Mouse (Mus musculus) G1E (cell line): ENCODE measurements at regions not wholly inside any gene's neighbourhood (a gene's known extent, or its start where the extent isn't known, plus 50 kb on each side); places are given as distances from the start of the nearest gene placed in this dataset.

Source experiments
- ATAC-seq: 2 replicates; pipeline ENCODE4 v1.8.0; 2016; ENCODE audit warnings: mild to moderate bottlenecking; ENCODE audit not compliant: insufficient number of reproducible peaks, poor library complexity, low FRiP score, severe bottlenecking; ENCODE audit errors: extremely low read depth
- DNase-seq: peaks from one replicate; pipeline ENCODE4 v3.0.0; 2012; ENCODE audit warnings: low spot score
- H3K27me3 ChIP-seq: 2 replicates; pipeline ENCODE4 v1.6.1; 2012; ENCODE audit warnings: mild to moderate bottlenecking, low read length, inconsistent platforms; ENCODE audit not compliant: insufficient read depth
- H3K36me3 ChIP-seq: replicated peaks from 2 replicates; pipeline ENCODE3; 2012; ENCODE audit warnings: mild to moderate bottlenecking, inconsistent platforms
- H3K4me1 ChIP-seq: 2 replicates; pipeline ENCODE4 v1.6.1; 2012; ENCODE audit warnings: low read depth, low read length, inconsistent platforms, mixed read lengths; ENCODE audit not compliant: insufficient read depth
- H3K4me3 ChIP-seq: 2 replicates; pipeline ENCODE4 v1.5.1; 2012; ENCODE audit warnings: low read depth, mild to moderate bottlenecking, inconsistent platforms, low read length, moderate library complexity, mixed read lengths
- H3K9me3 ChIP-seq: replicated peaks from 2 replicates; pipeline ENCODE4 v1.6.1; 2012; ENCODE audit warnings: inconsistent platforms
- CTCF ChIP-seq: IDR thresholded peaks from 2 replicates; pipeline ENCODE4 v1.5.1; 2012; ENCODE audit warnings: low read depth, low read length, inconsistent platforms, mixed read lengths
- GATA1 ChIP-seq: IDR thresholded peaks from 2 replicates; pipeline ENCODE4 v1.6.1; 2012; ENCODE audit warnings: borderline replicate concordance, low read length, inconsistent platforms, mixed read lengths
- GATA2 ChIP-seq: IDR thresholded peaks from 2 replicates; pipeline ENCODE4 v1.6.1; 2012; ENCODE audit warnings: low read depth, low read length, inconsistent platforms, borderline replicate concordance
- POLR2AphosphoS5 ChIP-seq: IDR thresholded peaks from 2 replicates; pipeline ENCODE4 v1.6.1; 2012; ENCODE audit warnings: low read depth, low read length, inconsistent platforms; ENCODE audit not compliant: insufficient replicate concordance
- TAL1 ChIP-seq: conservative IDR thresholded peaks from 2 replicates; pipeline ENCODE4 v1.6.1; 2012; ENCODE audit warnings: low read depth, low read length, inconsistent platforms, mixed read lengths

DNA sequence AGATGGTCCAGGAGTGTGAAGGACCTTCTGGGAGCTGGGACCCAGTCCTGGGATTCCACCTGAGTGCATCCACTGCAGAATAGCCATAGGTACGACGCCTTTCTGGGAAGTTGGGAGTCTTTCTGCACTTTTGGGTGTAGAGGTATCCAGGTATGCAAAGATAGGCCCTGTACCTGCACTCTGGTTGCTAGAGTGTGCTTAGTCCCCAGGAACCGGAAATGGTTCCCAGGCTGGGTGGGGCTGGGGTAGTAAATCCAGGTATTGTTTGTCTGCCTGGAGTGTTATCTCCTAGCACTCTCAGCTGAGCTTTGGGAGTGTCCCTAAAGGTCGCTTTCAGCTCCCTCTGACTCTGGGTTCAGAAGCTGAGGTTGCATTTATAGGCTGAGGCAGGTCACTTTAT lies 121.6 kb upstream of the Hdac4 start:
- DNase-seq, result no peak
- H3K4me1 ChIP-seq, result no peaks in the 10 kb centered on the region
- peaks cover 13% of the 10 kb centered on the region for H3K27me3 ChIP-seq
- no peak for ATAC-seq
- no peaks in the 10 kb centered on the region for H3K9me3 ChIP-seq
- no peak for TF ChIP-seq GATA2
- TF ChIP-seq GATA1, result no peak
- TF ChIP-seq POLR2AphosphoS5, result no peak
- TF ChIP-seq TAL1, result no peak
- no peak for TF ChIP-seq CTCF
- H3K4me3 ChIP-seq, result no peak overlapping the region
- H3K36me3 ChIP-seq, result no peaks in the 10 kb centered on the region

DNA sequence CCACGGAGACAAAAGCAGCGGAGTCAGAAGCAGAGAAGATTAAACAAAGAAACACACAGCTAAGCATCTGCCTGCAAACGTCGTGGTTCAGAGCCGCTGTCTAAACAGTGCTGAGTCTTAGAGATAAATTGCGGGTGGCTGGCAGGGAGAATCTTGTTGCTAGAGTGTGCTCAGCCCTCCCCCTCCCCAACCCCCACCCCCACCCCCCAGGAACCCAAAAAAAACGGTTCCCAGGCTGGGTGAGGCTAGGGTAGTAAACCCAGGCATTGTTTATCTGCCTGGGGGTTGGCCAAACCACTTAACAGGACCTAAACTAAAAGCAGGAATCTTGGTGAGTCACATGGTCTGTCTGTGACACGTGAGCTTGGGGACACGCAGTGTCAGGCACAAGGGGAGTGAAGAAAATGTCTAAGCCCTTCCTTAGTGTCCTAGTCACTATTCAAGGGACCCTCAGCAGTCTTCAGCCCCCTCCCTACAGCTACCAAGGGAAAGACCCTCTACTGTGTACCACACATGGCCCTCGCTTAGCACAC lies 120.8 kb upstream of the Hdac4 start:
- Histone ChIP-seq H3K4me1 (no peaks in the 10 kb centered on the region), H3K9me3 (no peaks in the 10 kb centered on the region), H3K4me3 (no peak overlapping the region), H3K36me3 (no peaks in the 10 kb centered on the region), H3K27me3 (peaks cover 13% of the 10 kb centered on the region)
- ATAC-seq, result peak; percentile 42
- TF ChIP-seq POLR2AphosphoS5, result no peak
- TF ChIP-seq GATA2, result no peak
- no peak for TF ChIP-seq GATA1
- TF ChIP-seq CTCF, result no peak
- TF ChIP-seq TAL1, result no peak
- no peak for DNase-seq

DNA sequence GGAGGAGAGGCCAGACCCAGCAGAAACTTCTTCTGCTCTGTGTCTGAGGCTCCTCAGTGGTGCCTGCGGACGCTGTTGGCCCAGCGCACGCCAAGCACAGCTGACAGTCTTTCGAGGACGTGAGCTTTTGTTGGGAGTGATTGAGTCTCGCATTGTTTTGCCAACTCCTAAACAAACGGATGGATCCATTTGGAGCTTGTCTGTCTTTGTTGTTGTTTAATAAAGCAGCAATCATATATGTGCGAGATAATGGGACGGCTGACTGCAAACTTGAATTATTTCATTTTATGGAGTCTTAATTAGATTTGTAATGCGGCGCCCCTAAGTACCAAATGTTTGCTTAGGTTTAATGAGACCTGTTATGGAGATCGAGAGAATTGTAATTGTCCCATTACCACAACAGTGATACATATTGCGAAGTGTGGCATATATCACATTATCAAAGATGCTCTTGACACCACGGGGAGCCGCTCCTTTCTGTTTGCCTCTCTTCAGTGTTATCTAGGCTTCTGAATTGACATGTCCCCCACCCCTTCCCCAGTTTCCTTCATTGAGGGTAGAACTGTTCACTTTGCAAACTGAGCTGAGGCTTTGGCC lies 117.6 kb upstream of the Hdac4 start:
- no peaks in the 10 kb centered on the region for H3K36me3 ChIP-seq
- TF ChIP-seq CTCF (no peak), GATA2 (no peak), TAL1 (no peak), GATA1 (no peak)
- peaks cover 11% of the 10 kb centered on the region for H3K27me3 ChIP-seq
- no peaks in the 10 kb centered on the region for H3K9me3 ChIP-seq
- no peaks in the 10 kb centered on the region for H3K4me1 ChIP-seq
- ATAC-seq (no peak), DNase-seq (no peak)
- no peak overlapping the region for H3K4me3 ChIP-seq

DNA sequence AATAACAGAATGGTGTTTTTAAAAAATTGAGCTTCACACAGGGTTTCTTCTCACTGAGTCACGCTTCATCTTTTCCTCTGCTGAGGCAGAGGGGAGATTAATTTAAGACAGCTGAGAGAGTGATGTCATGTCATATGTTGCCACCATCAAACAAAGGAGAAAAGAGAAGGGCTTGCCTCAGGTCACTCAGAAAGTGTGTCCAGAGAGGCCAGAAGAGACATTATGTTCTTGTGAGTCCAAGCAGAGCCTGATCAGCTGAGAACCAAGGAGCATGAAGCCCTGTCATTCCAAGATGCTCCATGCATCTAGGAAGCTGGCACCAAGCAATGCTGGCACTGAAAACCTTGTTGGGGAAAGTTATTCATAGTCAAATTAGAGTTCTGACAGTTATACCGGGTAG lies 114.4 kb upstream of the Hdac4 start:
- DNase-seq (no peak), ATAC-seq (no peak)
- Histone ChIP-seq H3K4me1 (no peaks in the 10 kb centered on the region), H3K9me3 (no peaks in the 10 kb centered on the region), H3K4me3 (no peak overlapping the region), H3K36me3 (no peaks in the 10 kb centered on the region), H3K27me3 (peaks cover 3% of the 10 kb centered on the region; the same call in 1 of the 2 replicates)
- TF ChIP-seq GATA2, result no peak
- TF ChIP-seq TAL1, result no peak
- no peak for TF ChIP-seq CTCF
- no peak for TF ChIP-seq GATA1
- TF ChIP-seq POLR2AphosphoS5, result no peak

DNA sequence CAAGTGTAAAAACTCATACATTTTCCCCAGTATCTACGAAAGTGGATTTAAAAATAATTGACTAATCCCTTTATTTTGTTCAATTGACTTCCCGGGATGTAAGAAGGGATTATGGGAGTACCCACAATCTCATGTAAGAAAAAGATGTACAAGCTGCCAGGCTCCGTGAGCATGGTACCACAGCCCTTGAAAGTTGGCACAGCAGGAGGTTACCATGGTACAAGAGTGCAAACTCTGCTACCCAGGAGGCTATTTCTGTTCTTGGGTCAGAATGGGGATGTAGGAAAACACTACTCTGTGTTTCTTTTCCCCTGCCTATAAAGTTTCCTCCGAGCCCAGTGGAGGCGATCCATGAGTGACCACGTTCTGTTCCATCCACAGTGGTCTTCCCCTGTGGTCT lies 113.9 kb upstream of the Hdac4 start:
- Histone ChIP-seq H3K4me3 (no peak overlapping the region), H3K27me3 (no peaks in the 10 kb centered on the region), H3K9me3 (no peaks in the 10 kb centered on the region), H3K36me3 (no peaks in the 10 kb centered on the region), H3K4me1 (no peaks in the 10 kb centered on the region)
- DNase-seq (no peak), ATAC-seq (no peak)
- TF ChIP-seq GATA1 (no peak), CTCF (no peak), TAL1 (no peak), POLR2AphosphoS5 (no peak), GATA2 (no peak)

DNA sequence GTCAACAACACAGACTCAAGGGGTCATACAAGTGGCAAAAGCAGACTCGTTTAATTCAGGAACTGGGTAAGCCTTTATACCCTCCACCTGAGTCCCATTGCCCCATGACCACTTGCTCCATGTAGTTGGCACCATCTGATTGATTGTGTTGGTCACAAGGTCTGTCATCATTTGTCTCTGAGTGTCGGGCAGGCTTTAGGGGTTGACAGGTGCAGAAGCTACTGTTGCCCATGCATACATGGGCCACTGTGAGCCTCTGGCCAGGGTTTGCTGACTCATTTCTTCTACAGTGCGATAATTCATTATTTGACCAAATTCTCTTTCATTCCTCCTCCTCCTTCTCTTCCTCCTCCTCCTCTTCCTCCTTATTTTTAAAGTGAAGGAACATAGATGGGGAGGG lies 113.0 kb upstream of the Hdac4 start:
- H3K4me1 ChIP-seq, result no peaks in the 10 kb centered on the region
- no peak for ATAC-seq
- no peak for DNase-seq
- H3K9me3 ChIP-seq, result no peaks in the 10 kb centered on the region
- no peaks in the 10 kb centered on the region for H3K36me3 ChIP-seq
- TF ChIP-seq GATA1, result no peak
- TF ChIP-seq GATA2, result no peak
- TF ChIP-seq TAL1, result no peak
- TF ChIP-seq POLR2AphosphoS5, result no peak
- no peak for TF ChIP-seq CTCF
- no peak overlapping the region for H3K4me3 ChIP-seq
- no peaks in the 10 kb centered on the region for H3K27me3 ChIP-seq

DNA sequence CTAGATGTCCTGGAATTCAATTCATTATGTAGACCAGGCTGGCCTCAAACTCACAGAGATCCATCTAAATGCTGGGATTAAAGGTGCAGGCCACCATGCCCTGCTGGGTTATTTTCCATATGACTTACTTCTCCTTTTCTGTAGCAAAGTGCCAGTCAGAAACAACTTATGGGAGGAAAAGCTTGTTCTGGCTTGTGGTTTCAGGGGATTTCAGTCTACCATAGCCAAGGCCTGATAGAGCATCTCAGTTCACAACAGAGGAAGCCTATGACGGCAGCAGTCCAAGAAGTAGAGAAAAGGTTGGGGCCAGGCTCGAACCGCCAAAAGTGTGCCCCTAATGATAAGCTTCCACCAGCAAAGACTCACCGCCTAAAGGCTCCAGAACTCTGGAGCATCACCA lies 110.5 kb upstream of the Hdac4 start:
- no peak for DNase-seq
- no peaks in the 10 kb centered on the region for H3K27me3 ChIP-seq
- no peak for ATAC-seq
- TF ChIP-seq GATA1, result no peak
- no peak for TF ChIP-seq TAL1
- no peak for TF ChIP-seq GATA2
- no peak for TF ChIP-seq CTCF
- TF ChIP-seq POLR2AphosphoS5, result no peak
- no peaks in the 10 kb centered on the region for H3K36me3 ChIP-seq
- no peaks in the 10 kb centered on the region for H3K4me1 ChIP-seq
- H3K9me3 ChIP-seq, result no peaks in the 10 kb centered on the region
- H3K4me3 ChIP-seq, result no peak overlapping the region
